Mouse (Mus musculus) heart, adult 2 months (tissue): ENCODE data around the gene Nos1ap.

ENCODE experiments used
- CTCF ChIP-seq: fragments of 200-600 bp; IDR thresholded peaks from 2 replicates; pipeline ENCODE4 v1.8.1; 2022; ENCODE audit warnings: antibody characterized with exemption, mild to moderate bottlenecking, moderate library complexity
- POLR2A ChIP-seq: fragments of 200-500 bp; IDR thresholded peaks from 2 replicates; pipeline ENCODE4 v1.6.1; 2011; ENCODE audit warnings: mild to moderate bottlenecking, low read depth, low read length, control low read depth; ENCODE audit not compliant: insufficient read depth

DNA sequence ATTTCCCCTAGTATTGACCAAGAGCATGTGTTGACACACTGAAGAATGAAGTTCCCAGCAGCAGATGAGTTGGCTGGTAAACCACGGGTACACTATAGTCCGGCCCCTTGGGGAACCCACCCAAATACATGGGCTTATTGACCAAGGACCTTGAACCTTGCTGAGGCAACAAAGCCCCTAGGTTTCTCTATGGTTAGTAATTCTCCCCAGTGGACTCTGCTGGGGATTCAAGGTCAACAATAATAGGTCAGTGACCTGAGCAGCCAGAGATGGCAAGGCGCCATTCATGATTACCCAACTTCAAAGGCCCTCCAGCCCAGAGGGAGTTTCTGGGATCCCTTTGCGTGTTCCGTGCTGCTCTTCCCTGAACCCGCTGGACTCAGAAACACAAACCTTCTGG is 73.5 kb downstream of the Nos1ap start:
- TF ChIP-seq CTCF (no peak), POLR2A (no peak)
